Mouse (Mus musculus) forebrain, embryonic 11.5 days (tissue): Measurements from ENCODE around the gene Ccdc60. TPM values are rescaled to one million over a fixed set of nuclear protein-coding genes. Genes with fewer than 3 reads are reported as not detected.

Source experiments
- ATAC-seq: fragments of 200-750 bp; cut with Nextera tagmentation; replicated peaks from 2 replicates; pipeline ENCODE4 v1.8.0; 2017; ENCODE audit warnings: moderate TSS enrichment; ENCODE audit not compliant: low FRiP score
- DNase-seq: peaks from one replicate; pipeline ENCODE4 v3.0.0-alpha.2; 2017; ENCODE audit warnings: low spot score
- H3K27ac ChIP-seq: fragments of 300-500 bp; sonication (generic); 2 replicates; pipeline ENCODE4 v1.5.1; 2014; ENCODE audit warnings: low read depth, low read length
- H3K27me3 ChIP-seq: fragments of 300-500 bp; sonication (generic); 2 replicates; pipeline ENCODE4 v1.6.1; 2014; ENCODE audit warnings: mild to moderate bottlenecking, low read length, mixed read lengths; ENCODE audit not compliant: control insufficient read depth, insufficient read depth
- H3K36me3 ChIP-seq: fragments of 300-500 bp; sonication (generic); 2 replicates; pipeline ENCODE4 v1.6.1; 2014; ENCODE audit warnings: mild to moderate bottlenecking, low read length, moderate library complexity, mixed read lengths; ENCODE audit not compliant: control insufficient read depth, insufficient read depth
- H3K4me1 ChIP-seq: fragments of 300-500 bp; sonication (generic); replicated peaks from 2 replicates; pipeline ENCODE4 v1.6.1; 2014; ENCODE audit warnings: low read length, mixed read lengths; ENCODE audit not compliant: control insufficient read depth, insufficient read depth
- H3K4me2 ChIP-seq: fragments of 300-500 bp; sonication (generic); 2 replicates; pipeline ENCODE4 v1.6.1; 2014; ENCODE audit warnings: low read depth, mild to moderate bottlenecking, low read length, moderate library complexity, mixed read lengths; ENCODE audit not compliant: severe bottlenecking
- H3K4me3 ChIP-seq: fragments of 300-500 bp; sonication (generic); 2 replicates; pipeline ENCODE4 v1.5.1; 2014; ENCODE audit warnings: low read depth, low read length
- H3K9ac ChIP-seq: fragments of 300-500 bp; sonication (generic); 2 replicates; pipeline ENCODE4 v1.6.1; 2014; ENCODE audit warnings: low read length
- H3K9me3 ChIP-seq: fragments of 300-500 bp; sonication (generic); 2 replicates; pipeline ENCODE4 v1.6.1; 2016; ENCODE audit warnings: low read length, mixed read lengths; ENCODE audit not compliant: control insufficient read depth
- WGBS: fragments of 180-500 bp; shearing (Covaris S2); extraction: QIAGEN DNeasy Blood & Tissue Kit; methylation state at CpG from one replicate; pipeline ENCODE4 v1.1.7; 2014; 5-methylcytosine and 5-hydroxymethylcytosine counted together
- polyA plus RNA-seq: library from polyadenylated mRNA; unstranded; fragments of >200 nt; fragmentation: Nextera tagmentation; extraction: Ambion mirVana; gene quantifications from 2 replicates; pipeline ENCODE4 v1.2.1, GENCODE M21; 2014

The Ccdc60 gene
- 0.92 and 1.6 TPM in 2 replicates for polyA plus RNA-seq

GRCm38 (mm10) chr5:116288849-116289570 is at the start of gene Ccdc60:
Gene Ccdc60 (minus strand): TSS chr5:116288985.
- ATAC-seq, result peak; percentile 79
- Histone ChIP-seq H3K4me2 (peak within 1 kb of the TSS; percentile 44), H3K9me3 (no peaks in the 10 kb centered on the region), H3K27me3 (peaks cover 14% of the 10 kb centered on the region), H3K4me3 (peak within 1 kb of the TSS; percentile 0; the same call in 1 of the 2 replicates), H3K4me1 (peaks cover 7% of the 10 kb centered on the region), H3K9ac (no peak within 1 kb of the TSS), H3K27ac (no peak within 1 kb of the TSS), H3K36me3 (no peaks in the 10 kb centered on the region)
- peak; percentile 84 for DNase-seq
- 4% methylated on average over 28 of the region's 28 CpGs for WGBS

GRCm38 (mm10) chr5:116336191-116336590 is 47.4 kb upstream of the Ccdc60 start:
- no peaks in the 10 kb centered on the region; the same call in none of the 2 replicates for H3K27me3 ChIP-seq
- H3K36me3 ChIP-seq, result no peaks in the 10 kb centered on the region
- H3K9ac ChIP-seq, result no peak overlapping the region
- DNase-seq (no peak), ATAC-seq (no peak)
- no peaks in the 10 kb centered on the region for H3K9me3 ChIP-seq
- no peak overlapping the region for H3K4me2 ChIP-seq
- no peaks in the 10 kb centered on the region for H3K4me1 ChIP-seq
- no peak overlapping the region for H3K27ac ChIP-seq
- no peak overlapping the region for H3K4me3 ChIP-seq

- Histone ChIP-seq H3K27me3 (peaks cover 5% of the 10 kb centered on the region), H3K36me3 (no peaks in the 10 kb centered on the region), H3K27ac (no peak overlapping the region), H3K9me3 (no peaks in the 10 kb centered on the region), H3K4me2 (no peak overlapping the region), H3K4me3 (no peak overlapping the region), H3K4me1 (no peaks in the 10 kb centered on the region), H3K9ac (no peak overlapping the region)
- DNase-seq, result no peak
- WGBS, result 86% methylated on average over 4 of the region's 4 CpGs
- no peak for ATAC-seq
Observed at GRCm38 (mm10) chr5:116328911-116329310, 40.1 kb upstream of the Ccdc60 start.

- H3K27me3 ChIP-seq, result peaks cover 36% of the 10 kb centered on the region
- no peak for DNase-seq
Observed at GRCm38 (mm10) chr5:116323401-116323800, 34.6 kb upstream of the Ccdc60 start.

GRCm38 (mm10) chr5:116322365-116323027 is 33.7 kb upstream of the Ccdc60 start:
- no peak overlapping the region for H3K4me2 ChIP-seq
- no peak overlapping the region for H3K27ac ChIP-seq
- no peak overlapping the region for H3K4me3 ChIP-seq
- H3K9me3 ChIP-seq, result no peaks in the 10 kb centered on the region
- peaks cover 2% of the 10 kb centered on the region; the same call in 1 of the 2 replicates for H3K4me1 ChIP-seq
- DNase-seq (peak; percentile 65), ATAC-seq (peak; percentile 63)
- WGBS, result 30% methylated on average over 15 of the region's 15 CpGs
- H3K36me3 ChIP-seq, result no peaks in the 10 kb centered on the region
- peaks cover 45% of the 10 kb centered on the region for H3K27me3 ChIP-seq
- no peak overlapping the region for H3K9ac ChIP-seq

More at GRCm38 (mm10) chr5:116323401-116323800, 34.6 kb upstream of the Ccdc60 start:
- H3K4me2 ChIP-seq, result no peak overlapping the region
- H3K27ac ChIP-seq, result no peak overlapping the region
- no peak for ATAC-seq
- no peak overlapping the region for H3K9ac ChIP-seq
- H3K9me3 ChIP-seq, result no peaks in the 10 kb centered on the region
- no peaks in the 10 kb centered on the region for H3K36me3 ChIP-seq
- peaks cover 2% of the 10 kb centered on the region; the same call in 1 of the 2 replicates for H3K4me1 ChIP-seq
- 38% methylated on average over 5 of the region's 5 CpGs for WGBS
- no peak overlapping the region for H3K4me3 ChIP-seq

- H3K9ac ChIP-seq, result no peak overlapping the region
- ATAC-seq, result no peak
- no peak overlapping the region for H3K4me2 ChIP-seq
- no peaks in the 10 kb centered on the region for H3K36me3 ChIP-seq
- H3K27me3 ChIP-seq, result peaks cover 75% of the 10 kb centered on the region
- 88% methylated on average over 8 of the region's 8 CpGs for WGBS
- no peak overlapping the region for H3K4me3 ChIP-seq
- H3K27ac ChIP-seq, result no peak overlapping the region
- 0 out of 2 replicates have a peak, but pooled peaks cover 2% of the 10 kb centered on the region for H3K4me1 ChIP-seq
- H3K9me3 ChIP-seq, result no peaks in the 10 kb centered on the region
- no peak for DNase-seq
Observed at GRCm38 (mm10) chr5:116313711-116314110, 24.9 kb upstream of the Ccdc60 start.

- H3K4me1 ChIP-seq, result 0 out of 2 replicates have a peak, but pooled peaks cover 2% of the 10 kb centered on the region
- peak; percentile 78 for ATAC-seq
- no peak overlapping the region for H3K9ac ChIP-seq
- WGBS, result 8% methylated on average over 15 of the region's 15 CpGs
- H3K4me3 ChIP-seq, result no peak overlapping the region; the same call in 1 of the 2 replicates
- H3K27me3 ChIP-seq, result peaks cover 78% of the 10 kb centered on the region
- peak overlapping the region; percentile 31; the same call in 1 of the 2 replicates for H3K4me2 ChIP-seq
- DNase-seq, result peak; percentile 74
- H3K36me3 ChIP-seq, result no peaks in the 10 kb centered on the region
- H3K27ac ChIP-seq, result no peak overlapping the region
- H3K9me3 ChIP-seq, result no peaks in the 10 kb centered on the region
Observed at GRCm38 (mm10) chr5:116312111-116312737, 23.4 kb upstream of the Ccdc60 start.

GRCm38 (mm10) chr5:116311636-116312035 is 22.9 kb upstream of the Ccdc60 start:
- 0 out of 2 replicates have a peak, but pooled peaks have one; percentile 18 for ATAC-seq
- Histone ChIP-seq H3K4me3 (no peak overlapping the region), H3K9me3 (peaks cover 3% of the 10 kb centered on the region; the same call in 1 of the 2 replicates), H3K4me2 (no peak overlapping the region), H3K36me3 (no peaks in the 10 kb centered on the region), H3K27ac (no peak overlapping the region), H3K9ac (no peak overlapping the region), H3K27me3 (peaks cover 76% of the 10 kb centered on the region), H3K4me1 (0 out of 2 replicates have a peak, but pooled peaks cover 2% of the 10 kb centered on the region)
- DNase-seq, result no peak
- WGBS, result 93% methylated on average over 6 of the region's 6 CpGs
